Mouse (Mus musculus) MN1 (cell line): ENCODE measurements around the gene Fen1.

ENCODE experiments used
- DNase-seq: peaks from one replicate; pipeline ENCODE4 v3.0.0-alpha.2; 2016; ENCODE audit warnings: low spot score

The Fen1 gene

DNA sequence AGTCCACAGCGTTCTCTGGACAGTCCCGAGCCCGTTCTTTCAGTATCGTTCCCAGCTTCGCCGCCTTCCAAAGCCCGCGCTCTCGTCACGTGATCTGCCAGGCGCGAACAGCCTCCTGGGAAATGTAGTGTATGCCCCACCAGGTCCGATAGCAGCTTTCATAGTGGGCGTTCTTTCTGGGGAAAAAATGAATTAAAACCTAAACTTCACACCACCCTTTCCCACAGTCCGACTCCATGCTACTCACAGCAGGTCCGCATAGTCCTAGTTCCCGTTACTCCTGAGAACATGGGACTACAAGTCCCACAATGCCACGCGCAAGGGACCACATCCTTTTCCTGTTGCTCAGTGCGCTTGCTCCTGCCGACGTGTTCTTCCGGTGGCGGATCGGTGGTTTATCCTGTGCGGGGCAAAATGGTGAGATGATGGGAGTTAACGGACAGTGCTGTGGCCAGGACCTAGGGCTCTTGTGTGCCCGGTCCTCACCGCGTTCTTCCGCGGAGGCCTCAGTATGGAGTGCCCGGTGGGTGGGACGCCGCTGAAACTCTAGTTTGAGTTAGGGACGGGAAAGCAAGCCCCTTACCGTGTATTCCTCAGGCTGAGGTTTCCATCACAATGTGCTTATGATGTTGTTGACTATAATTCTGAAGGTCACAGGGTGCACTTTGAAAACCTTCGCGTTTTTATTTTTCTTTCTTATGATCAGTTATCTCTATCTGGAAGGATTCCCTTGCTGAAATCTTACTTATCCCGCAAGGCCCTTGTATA, at the start of gene Fen1, which contains the start of gene Tmem258:
Gene Fen1 (minus strand): TSS at position 322 of the 768 bp plus-strand sequence.
Gene Tmem258 (plus strand): TSS at position 167 of the 768 bp plus-strand sequence.
- peak; percentile 83 for DNase-seq

GRCm38 (mm10) chr19:10248128-10248527, 44.2 kb upstream of the Fen1 start:
- DNase-seq, result peak; percentile 67

DNA sequence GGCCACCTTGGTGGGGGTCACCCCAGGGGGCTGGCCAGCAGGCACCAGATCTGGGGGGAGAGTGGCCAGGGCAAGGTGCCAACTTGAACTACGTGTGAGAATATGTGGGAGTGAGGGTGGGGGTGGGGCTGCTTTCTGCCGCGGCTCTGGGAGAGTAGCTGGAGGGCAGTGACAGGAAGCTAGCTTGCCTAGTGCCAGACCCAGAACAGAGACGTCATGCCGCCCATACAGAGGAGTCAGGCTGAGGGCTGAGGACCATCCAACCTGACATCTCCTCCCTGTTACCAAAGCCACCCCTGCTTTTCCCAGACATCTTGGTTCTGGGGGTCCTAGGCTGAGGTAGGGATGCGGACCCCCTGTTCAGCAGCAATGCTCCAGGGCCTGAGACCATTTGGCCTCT, 43.2 kb upstream of the Fen1 start:
- DNase-seq, result peak; percentile 26

DNA sequence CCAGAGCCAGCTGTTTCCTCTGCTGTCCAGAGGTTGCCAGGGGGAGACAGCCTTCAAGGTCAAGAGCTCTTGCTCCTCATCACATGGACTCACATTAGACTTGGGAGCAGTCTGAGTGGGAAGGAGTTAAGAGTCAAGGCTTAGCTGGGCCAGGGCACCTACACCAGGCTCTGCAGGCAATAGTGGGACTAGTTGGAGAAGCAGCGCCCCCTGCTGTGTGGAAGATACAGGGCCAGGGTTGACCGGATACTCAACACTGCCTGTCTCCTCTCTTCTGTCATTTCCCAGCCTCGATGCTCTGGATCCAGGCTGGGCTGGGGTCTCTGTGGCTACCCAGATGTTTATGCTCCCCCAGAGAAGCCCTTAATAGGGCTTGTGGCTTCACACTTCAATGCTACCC, 40.2 kb upstream of the Fen1 start:
- DNase-seq, result peak; percentile 50

DNA sequence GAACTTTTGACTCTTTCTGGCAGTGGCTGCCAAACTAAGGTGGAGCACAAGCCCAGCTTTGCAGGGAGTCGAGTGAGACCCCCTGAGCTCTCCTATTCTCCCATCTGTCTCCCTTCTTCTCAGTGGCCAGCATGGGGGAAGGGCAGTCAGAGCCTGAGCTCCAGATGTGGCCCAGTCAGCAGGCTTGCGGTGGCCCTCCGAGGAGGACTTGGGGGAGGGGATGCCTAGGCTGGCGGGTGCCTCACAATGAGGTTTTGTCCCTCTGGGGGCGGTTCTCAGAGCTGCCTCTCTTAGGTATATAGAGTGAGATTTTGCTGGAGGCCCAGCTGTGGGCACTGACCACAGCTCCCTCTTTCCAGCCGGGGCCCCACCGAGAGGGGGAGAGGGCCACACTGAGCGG, 38.9 kb upstream of the Fen1 start:
- no peak for DNase-seq

GRCm38 (mm10) chr19:10240654-10241305, 36.8 kb upstream of the Fen1 start, which contains the start of gene Myrf:
TSS of gene Myrf (minus strand) at chr19:10240748.
- DNase-seq, result no peak

- DNase-seq, result no peak
Observed at GRCm38 (mm10) chr19:10239975-10240653, 36.1 kb upstream of the Fen1 start.

GRCm38 (mm10) chr19:10239419-10239818, 35.5 kb upstream of the Fen1 start:
- DNase-seq, result no peak

DNA sequence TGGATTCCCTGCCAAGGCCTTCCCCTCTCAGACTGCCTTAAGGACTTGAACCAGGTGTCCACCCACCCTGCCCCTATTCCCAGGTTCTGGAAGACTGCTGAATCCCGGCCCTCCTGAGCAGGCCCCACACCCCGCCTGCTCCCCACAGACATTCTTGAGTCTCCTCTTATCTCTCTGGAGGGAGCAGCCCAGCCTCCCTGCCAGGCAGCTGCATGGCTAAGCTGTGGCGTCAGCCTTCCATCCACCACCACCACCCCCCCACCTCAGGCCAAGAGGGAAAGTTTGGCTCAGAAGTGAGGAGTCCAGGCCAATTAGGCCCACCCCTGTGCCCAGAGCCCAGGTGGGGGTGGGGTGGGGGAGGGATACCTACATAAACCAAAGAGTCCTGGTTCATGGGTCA, 34.5 kb upstream of the Fen1 start:
- DNase-seq, result no peak

DNA sequence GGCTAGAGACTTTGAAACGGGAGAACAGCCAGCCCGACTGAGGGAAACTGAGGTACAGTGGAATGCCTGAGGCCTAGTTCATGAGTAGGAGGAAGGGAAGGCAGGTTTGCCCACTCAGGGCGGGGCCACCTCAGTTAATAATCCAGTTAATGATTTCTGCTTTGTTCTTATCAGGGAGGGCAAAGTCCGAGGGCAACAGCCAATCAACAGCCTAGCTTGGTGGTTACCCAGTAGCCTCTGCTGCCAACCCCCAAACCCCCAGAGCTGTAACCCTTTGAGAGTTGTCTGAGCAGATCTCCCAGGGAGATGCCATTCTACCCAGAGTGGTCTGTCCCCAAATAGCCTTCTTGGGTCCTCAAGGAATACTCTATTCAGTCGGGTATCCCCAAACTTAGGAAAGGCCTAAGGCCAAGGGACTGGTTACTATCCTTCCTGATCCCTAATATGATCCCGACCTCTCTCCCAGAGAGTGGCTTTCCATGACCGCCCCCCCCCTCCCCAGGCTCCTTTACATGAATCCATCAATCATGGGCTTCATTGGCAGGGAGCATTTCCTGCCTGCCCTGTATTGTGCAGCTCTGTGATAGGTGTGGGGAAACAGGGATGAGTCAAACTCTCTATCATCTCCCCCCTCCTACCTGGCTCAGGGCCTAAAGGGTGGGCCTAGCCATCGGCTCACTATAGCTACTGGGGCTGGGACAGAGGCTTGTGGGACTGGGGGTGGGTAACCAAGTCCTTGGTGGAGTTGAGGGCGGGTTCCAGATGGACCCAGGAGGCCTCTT, 32.0 kb upstream of the Fen1 start:
- DNase-seq, result no peak

GRCm38 (mm10) chr19:10232327-10233017, 28.5 kb upstream of the Fen1 start:
- DNase-seq, result no peak

GRCm38 (mm10) chr19:10231871-10232270, 27.9 kb upstream of the Fen1 start:
- no peak for DNase-seq

- no peak for DNase-seq
Observed at GRCm38 (mm10) chr19:10231016-10231415, 27.0 kb upstream of the Fen1 start.

DNA sequence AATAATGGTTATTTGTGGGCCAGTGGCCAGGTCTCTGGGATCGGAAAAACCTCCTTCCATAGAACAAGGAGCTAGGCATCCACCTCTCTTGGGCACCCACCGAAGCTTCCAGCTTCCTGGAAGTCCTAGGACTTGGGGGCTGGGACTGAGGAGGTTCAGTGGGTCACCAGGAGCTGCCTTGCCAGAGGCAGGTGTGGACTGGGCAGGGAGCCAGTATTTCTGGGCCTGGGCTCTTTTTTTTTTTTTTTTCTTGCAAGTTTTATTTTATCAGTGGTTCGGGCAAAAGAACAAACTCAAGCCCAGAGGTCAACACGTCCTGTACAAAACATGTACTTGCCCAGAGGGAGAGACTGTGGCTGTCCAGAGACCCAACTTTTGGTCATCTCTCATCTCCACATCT, 21.8 kb upstream of the Fen1 start:
- DNase-seq, result no peak

GRCm38 (mm10) chr19:10224637-10225453, 20.9 kb upstream of the Fen1 start:
- no peak for DNase-seq

DNA sequence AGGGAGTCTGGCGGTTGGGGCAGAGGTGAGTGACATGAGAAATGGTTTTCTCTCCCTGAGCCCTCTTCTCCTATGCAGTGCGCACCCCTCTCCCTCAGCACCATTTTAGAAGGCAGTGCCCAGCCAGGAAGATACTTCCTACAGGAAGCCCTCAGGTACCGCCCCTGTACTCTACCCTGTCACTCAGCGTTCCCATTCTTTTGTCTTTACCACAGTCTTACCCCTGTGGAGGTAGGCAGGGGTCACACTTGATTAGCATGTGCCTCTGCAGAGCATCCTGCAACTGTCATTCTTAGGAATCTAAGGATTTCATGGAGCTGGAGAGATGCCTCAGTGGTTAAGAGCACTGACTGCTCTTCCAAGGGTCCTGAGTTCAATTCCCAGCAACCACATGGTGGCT, 19.6 kb upstream of the Fen1 start:
- DNase-seq, result no peak

GRCm38 (mm10) chr19:10222656-10223055, 18.7 kb upstream of the Fen1 start:
- DNase-seq, result no peak

GRCm38 (mm10) chr19:10221585-10221984, 17.6 kb upstream of the Fen1 start:
- DNase-seq, result peak; percentile 14

DNA sequence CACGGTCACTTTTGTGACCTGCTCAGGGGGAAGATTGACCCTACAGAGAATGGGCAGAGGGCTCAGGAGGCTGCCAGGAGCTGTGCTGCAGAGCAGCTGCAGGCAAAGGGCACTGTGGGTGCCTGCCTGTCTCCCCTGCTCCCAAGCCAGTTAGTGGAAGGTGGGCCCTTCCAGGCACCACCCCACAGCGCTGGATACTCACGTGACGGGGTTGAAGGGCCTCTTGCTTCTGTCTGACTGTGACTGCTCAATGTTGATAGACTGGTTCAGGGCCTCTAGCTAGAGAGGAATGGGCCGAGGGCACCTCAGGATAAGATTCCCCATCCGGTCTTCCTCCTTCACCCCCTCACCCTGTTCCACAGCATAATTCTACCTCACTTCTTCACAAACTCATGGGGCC, 15.6 kb upstream of the Fen1 start:
- DNase-seq, result no peak

DNA sequence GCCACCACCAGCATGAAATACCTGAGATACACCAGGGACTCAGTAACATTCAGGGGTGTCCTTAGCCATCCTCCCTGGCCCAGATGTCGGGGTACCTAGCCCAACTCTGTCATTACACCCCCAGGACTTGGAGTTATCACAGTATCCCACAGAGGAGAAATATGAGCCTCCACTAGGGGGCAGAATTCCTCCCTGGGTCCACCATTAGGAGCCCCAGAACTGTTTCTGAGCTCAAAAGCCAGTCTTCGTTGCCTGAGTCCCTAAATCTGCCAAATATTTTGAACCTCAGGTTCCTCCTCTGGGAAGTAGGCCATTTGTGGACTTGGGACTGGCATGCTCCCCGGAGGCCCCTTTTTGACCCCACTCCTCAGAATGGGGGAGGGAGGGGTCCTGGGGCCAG, 15.1 kb upstream of the Fen1 start:
- DNase-seq, result peak; percentile 47

- no peak for DNase-seq
Observed at GRCm38 (mm10) chr19:10216101-10216500, 12.1 kb upstream of the Fen1 start.
